Mouse (Mus musculus) cerebellum, adult 2 months (tissue): ENCODE data around the gene Prmt7.

Experiments used
- CTCF ChIP-seq: fragments of 200-500 bp; IDR thresholded peaks from 2 replicates; pipeline ENCODE4 v1.5.1; 2011; ENCODE audit warnings: low read depth, mild to moderate bottlenecking, control low read depth, low read length, moderate library complexity, borderline replicate concordance; ENCODE audit not compliant: insufficient read depth
- POLR2A ChIP-seq: fragments of 200-500 bp; IDR thresholded peaks from 2 replicates; pipeline ENCODE4 v1.6.1; 2011; ENCODE audit warnings: low read length, control low read depth, borderline replicate concordance; ENCODE audit not compliant: insufficient read depth

DNA sequence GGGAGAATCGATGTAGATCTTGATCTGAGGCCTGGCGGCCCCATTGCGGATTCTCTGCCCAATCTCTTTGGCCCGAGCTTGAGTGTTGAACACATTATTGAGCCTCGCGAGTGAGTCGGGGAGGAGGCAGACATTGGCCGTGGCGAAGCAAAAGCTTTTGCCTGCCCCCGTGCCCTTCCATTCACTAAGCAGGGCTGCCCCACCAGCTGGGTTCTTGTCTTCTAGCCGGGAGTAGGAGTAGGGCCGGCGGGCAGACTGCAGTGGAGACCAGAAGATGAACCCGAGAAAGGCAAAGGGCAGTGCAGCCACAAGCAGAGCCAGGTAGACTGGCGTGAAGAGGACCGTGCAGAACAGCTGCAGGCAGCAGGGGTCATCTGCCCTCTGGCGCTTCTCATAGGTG is 54.7 kb downstream of the Prmt7 start:
- TF ChIP-seq CTCF, result no peak
- TF ChIP-seq POLR2A, result no peak
